Mouse (Mus musculus): ENCODE measurements around the gene Ifit1bl1.

Ifit1bl1 gene

GRCm38 (mm10) chr19:34546211-34546610 is 55.5 kb downstream of the Ifit1bl1 start:
- no peak for DNase-seq (ENCODE audit: low read depth, low spot score)

Measured in ES-CJ7 (cell line).